Mouse (Mus musculus) kidney, adult 2 months (tissue): ENCODE data around the gene Trub2. TPM values are rescaled to one million over a fixed set of nuclear protein-coding genes. Genes with fewer than 3 reads are reported as not detected.

ENCODE experiments used
- DNase-seq: peaks from one replicate; pipeline ENCODE4 v3.0.0; 2021
- H3K27ac ChIP-seq: fragments of 200-500 bp; 2 replicates; pipeline ENCODE4 v1.5.1; 2012; ENCODE audit warnings: low read depth, low read length, control low read depth, inconsistent platforms; ENCODE audit not compliant: insufficient read depth
- H3K27me3 ChIP-seq: fragments of 200-500 bp; replicated peaks from 2 replicates; pipeline ENCODE4 v1.6.1; 2012; ENCODE audit warnings: mild to moderate bottlenecking, moderate library complexity, low read length, inconsistent platforms; ENCODE audit not compliant: control insufficient read depth, insufficient read depth
- H3K36me3 ChIP-seq: fragments of 200-500 bp; 2 replicates; pipeline ENCODE4 v1.6.1; 2012; ENCODE audit warnings: mild to moderate bottlenecking, moderate library complexity, low read length, inconsistent platforms; ENCODE audit not compliant: control insufficient read depth, insufficient read depth
- H3K4me1 ChIP-seq: fragments of 200-500 bp; 2 replicates; pipeline ENCODE4 v1.6.1; 2011; ENCODE audit warnings: low read length; ENCODE audit not compliant: control insufficient read depth, insufficient read depth
- H3K4me3 ChIP-seq: fragments of 200-500 bp; 2 replicates; pipeline ENCODE4 v1.5.1; 2011; ENCODE audit warnings: mild to moderate bottlenecking, low read depth, low read length, control low read depth; ENCODE audit not compliant: insufficient read depth
- CTCF ChIP-seq: fragments of 200-500 bp; conservative IDR thresholded peaks from 2 replicates; pipeline ENCODE4 v1.5.1; 2011; ENCODE audit warnings: low read depth, mild to moderate bottlenecking, control low read depth, low read length, moderate library complexity, mixed read lengths; ENCODE audit not compliant: insufficient read depth, insufficient read length
- POLR2A ChIP-seq: fragments of 200-500 bp; IDR thresholded peaks from one replicate; pipeline ENCODE4 v1.6.1; 2011; ENCODE audit warnings: low read depth, low read length, control low read depth
- WGBS: fragments of 180-500 bp; shearing (Covaris S2); methylation state at CpG from one replicate; pipeline ENCODE4 v1.1.7; 2018; 5-methylcytosine and 5-hydroxymethylcytosine counted together
- polyA plus RNA-seq: library from polyadenylated mRNA; depleted of rRNA; stranded (reverse); fragments of >200 nt; gene quantifications from 2 replicates; pipeline ENCODE4 v1.2.3, GENCODE M21; 2012

The Trub2 gene
- polyA plus RNA-seq, 1 experiment, result 32.7 TPM

DNA sequence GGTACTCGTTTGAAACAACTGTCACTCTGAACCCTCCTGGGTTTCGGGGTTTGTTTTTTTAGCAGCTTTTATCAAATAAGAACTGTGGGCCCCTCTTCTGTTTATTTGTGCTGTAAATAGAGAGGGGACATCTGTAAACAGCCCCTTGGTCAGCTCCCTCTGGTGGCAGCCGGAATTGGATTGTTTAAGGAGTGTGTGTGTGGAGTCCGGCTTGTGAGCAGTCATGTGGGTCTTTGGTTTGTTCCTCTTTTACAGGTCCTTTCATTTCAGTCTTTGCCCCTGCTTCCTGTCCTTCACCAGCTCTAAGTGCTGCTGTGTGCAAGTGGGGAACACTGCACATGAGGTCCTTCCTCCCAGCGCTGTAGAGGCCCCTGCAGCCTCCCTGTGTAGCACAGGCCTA lies 48.9 kb downstream of the Trub2 start:
- WGBS, result 73% methylated on average over 5 of the region's 5 CpGs
- Histone ChIP-seq H3K27ac (no peak overlapping the region), H3K27me3 (no peaks in the 10 kb centered on the region)

DNA sequence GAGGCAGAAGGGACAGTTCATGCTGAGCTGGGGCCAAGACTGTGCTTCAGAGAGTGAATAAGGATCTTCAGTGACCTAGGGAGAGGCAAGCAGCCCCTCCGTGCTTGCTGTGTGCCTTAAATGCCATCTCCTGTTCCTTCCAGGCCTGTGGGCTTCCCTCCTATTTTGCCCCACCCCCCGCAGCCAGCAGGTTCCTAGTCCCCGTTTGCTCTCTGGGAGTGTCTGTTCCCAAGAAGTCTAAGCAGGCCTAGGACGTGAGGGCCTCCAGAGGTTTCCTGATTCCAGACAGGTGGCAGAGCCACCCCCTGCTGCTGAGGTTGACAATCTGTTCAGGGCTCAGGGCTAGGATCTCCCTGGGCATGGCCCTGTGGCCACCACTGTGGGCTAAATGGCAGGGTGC lies 49.5 kb downstream of the Trub2 start:
- Histone ChIP-seq H3K27me3 (no peaks in the 10 kb centered on the region), H3K4me1 (no peaks in the 10 kb centered on the region), H3K4me3 (no peak overlapping the region), H3K36me3 (no peaks in the 10 kb centered on the region; the same call in none of the 2 replicates), H3K27ac (no peak overlapping the region)
- no peak for TF ChIP-seq CTCF
- TF ChIP-seq POLR2A, result no peak
- 62% methylated on average over 4 of the region's 4 CpGs for WGBS
- DNase-seq, result no peak

More for the DNA sequence above, 48.9 kb downstream of the Trub2 start:
- no peaks in the 10 kb centered on the region for H3K4me1 ChIP-seq
- no peaks in the 10 kb centered on the region; the same call in none of the 2 replicates for H3K36me3 ChIP-seq
- no peak overlapping the region for H3K4me3 ChIP-seq
- TF ChIP-seq CTCF (no peak), POLR2A (no peak)
- peak; percentile 28 for DNase-seq

DNA sequence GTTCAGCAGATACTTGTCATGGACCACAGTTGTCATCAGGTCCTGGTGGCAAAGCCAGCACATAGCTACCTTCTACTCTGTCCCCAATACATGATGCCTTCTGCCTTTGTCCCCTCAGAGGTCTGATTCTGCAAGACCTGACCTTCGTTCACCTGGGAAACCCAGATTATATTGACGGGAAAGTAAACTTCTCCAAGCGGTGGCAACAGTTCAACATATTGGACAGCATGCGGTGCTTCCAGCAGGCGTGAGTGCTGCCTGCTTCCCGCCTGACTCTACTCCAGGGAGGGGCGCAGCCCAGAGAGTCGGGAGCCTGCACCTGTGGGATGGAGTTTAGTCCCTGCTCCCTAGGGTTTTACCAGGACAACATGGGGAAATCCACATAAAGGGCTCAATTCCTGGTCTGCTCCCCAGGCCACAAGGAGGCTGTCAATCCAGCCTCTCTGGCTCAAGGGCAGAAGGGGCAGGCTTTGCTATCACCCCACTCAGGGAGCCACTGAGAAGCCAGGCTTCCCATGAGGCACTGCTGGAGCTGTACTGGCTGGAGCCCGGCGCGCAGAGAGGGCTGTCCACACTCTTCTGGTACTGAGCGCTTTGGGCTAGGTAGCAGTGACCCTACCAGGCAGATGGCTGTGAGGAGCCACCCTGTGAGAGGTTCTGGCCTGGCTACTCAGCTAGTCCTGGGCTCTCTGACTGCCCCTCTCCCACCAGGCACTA lies 50.9 kb downstream of the Trub2 start:
- WGBS, result 84% methylated on average over 12 of the region's 12 CpGs
- H3K27me3 ChIP-seq, result no peaks in the 10 kb centered on the region
- no peak for TF ChIP-seq POLR2A
- TF ChIP-seq CTCF, result no peak
- H3K4me3 ChIP-seq, result no peak overlapping the region
- no peaks in the 10 kb centered on the region; the same call in none of the 2 replicates for H3K36me3 ChIP-seq
- no peaks in the 10 kb centered on the region for H3K4me1 ChIP-seq
- H3K27ac ChIP-seq, result no peak overlapping the region
- DNase-seq, result no peak

DNA sequence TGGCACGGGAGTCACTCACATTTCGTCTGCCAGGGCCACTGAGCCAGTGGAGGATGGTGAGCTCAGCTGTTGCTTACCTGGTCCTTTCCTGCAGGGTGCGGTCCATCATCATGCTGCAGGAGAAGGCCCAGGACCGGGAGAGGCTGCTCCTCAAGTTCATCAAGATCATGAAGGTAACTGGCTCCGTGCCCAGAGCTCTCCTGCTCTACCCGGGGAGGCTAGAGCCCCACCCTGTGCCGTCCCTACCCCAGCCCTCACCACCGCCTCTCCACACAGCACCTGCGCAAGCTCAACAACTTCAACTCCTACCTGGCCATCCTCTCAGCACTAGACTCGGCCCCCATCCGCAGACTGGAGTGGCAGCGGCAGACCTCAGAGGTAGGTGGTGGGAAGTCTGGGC lies 52.6 kb downstream of the Trub2 start:
- H3K27ac ChIP-seq, result no peak overlapping the region
- H3K4me1 ChIP-seq, result no peaks in the 10 kb centered on the region
- TF ChIP-seq CTCF (no peak), POLR2A (no peak)
- 79% methylated on average over 12 of the region's 12 CpGs for WGBS
- H3K4me3 ChIP-seq, result no peak overlapping the region
- H3K27me3 ChIP-seq, result no peaks in the 10 kb centered on the region
- no peaks in the 10 kb centered on the region; the same call in none of the 2 replicates for H3K36me3 ChIP-seq
- DNase-seq, result no peak

DNA sequence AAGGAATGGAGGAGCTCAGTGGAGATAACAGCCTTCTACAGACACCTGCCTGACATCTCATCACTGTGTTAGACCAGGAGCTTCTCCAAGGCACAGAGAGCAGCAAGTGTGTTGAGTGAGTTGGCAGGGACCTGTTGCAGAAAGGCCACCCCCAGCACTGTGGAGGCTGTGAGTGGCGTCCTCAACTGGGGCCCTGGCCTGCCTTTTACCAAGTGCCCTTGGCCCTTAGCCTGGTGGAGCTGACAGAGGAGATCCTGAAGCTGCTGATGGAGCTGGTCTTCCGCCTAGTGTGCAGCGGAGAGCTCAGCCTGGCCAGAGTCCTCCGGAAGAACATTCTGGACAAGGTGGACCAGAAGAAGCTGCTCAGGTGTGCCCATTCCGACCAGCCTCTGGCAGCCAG lies 55.0 kb downstream of the Trub2 start:
- TF ChIP-seq CTCF (no peak), POLR2A (no peak)
- no peak for DNase-seq
- H3K36me3 ChIP-seq, result no peaks in the 10 kb centered on the region; the same call in none of the 2 replicates
- no peaks in the 10 kb centered on the region for H3K4me1 ChIP-seq
- no peaks in the 10 kb centered on the region for H3K27me3 ChIP-seq
- no peak overlapping the region for H3K4me3 ChIP-seq
- H3K27ac ChIP-seq, result no peak overlapping the region
- 88% methylated on average over 5 of the region's 5 CpGs for WGBS

DNA sequence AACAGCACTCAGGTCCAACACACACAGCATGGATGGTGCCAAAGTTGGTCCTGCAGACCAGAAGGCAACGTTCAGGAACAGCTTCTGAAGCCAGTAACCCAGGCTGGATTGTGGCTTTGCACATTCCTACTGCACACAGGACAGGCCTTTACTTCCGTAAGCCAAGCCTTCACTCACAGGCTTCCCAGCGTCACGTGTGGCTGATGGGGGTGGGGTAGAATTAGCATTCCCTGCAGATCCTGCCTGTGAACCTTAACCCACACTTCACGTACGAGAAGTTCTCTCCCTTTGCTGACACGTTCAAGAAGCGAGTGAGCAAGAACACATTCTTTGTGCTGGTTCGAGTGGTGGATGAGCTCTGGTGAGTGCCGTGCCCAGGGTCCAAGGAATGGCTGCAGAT lies 55.7 kb downstream of the Trub2 start:
- 76% methylated on average over 10 of the region's 10 CpGs for WGBS
- DNase-seq, result peak; percentile 53
- no peaks in the 10 kb centered on the region for H3K27me3 ChIP-seq
- no peaks in the 10 kb centered on the region; the same call in 1 of the 2 replicates for H3K36me3 ChIP-seq
- H3K4me3 ChIP-seq, result no peak overlapping the region
- no peak for TF ChIP-seq POLR2A
- TF ChIP-seq CTCF, result no peak
- H3K4me1 ChIP-seq, result no peaks in the 10 kb centered on the region
- H3K27ac ChIP-seq, result no peak overlapping the region

DNA sequence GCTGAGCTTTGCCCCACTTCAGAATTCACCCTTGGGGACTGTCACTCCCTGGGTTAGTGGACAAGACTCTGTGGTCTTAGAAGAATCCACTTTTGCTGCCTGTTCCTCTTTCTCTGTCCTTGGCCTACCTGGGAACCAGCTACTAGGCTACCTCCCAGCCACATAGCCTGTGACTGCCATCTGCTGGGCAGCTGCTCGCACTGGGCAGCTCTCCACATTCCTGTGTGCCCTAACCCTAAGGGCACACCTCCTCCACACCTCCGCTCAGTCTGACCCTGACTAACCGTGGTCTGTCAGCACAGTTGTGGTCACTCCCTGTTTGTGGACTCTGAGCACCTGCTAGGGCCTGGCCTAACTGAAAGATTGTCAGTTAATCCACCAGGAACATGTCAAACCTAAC lies 56.8 kb downstream of the Trub2 start:
- 28% methylated on average over 3 of the region's 3 CpGs for WGBS
- peak; percentile 72 for DNase-seq
- H3K27me3 ChIP-seq, result no peaks in the 10 kb centered on the region

More for the DNA sequence above, 56.8 kb downstream of the Trub2 start:
- H3K36me3 ChIP-seq, result peaks cover 2% of the 10 kb centered on the region
- H3K4me3 ChIP-seq, result no peak overlapping the region
- no peak overlapping the region for H3K27ac ChIP-seq
- H3K4me1 ChIP-seq, result no peaks in the 10 kb centered on the region
- TF ChIP-seq POLR2A (no peak), CTCF (peak; percentile 92)
